Mouse (Mus musculus) heart, adult 2 months (tissue): ENCODE measurements around the gene Rnaseh2b. TPM values are rescaled to one million over a fixed set of nuclear protein-coding genes. Genes with fewer than 3 reads are reported as not detected.

Experiments used
- DNase-seq, 2 experiments: peaks; one replicate each; pipeline ENCODE4 v3.0.0; 2021
- H3K27ac ChIP-seq: fragments of 200-600 bp; 2 replicates; pipeline ENCODE4 v1.8.1; 2022
- H3K27me3 ChIP-seq: fragments of 200-500 bp; 2 replicates; pipeline ENCODE4 v1.6.1; 2012; ENCODE audit warnings: mild to moderate bottlenecking, low read length, inconsistent platforms, mixed read lengths; ENCODE audit not compliant: control insufficient read depth, insufficient read depth
- H3K36me3 ChIP-seq: fragments of 200-500 bp; 2 replicates; pipeline ENCODE4 v1.6.1; 2012; ENCODE audit warnings: low read length, inconsistent platforms; ENCODE audit not compliant: control insufficient read depth, insufficient read depth
- H3K4me1 ChIP-seq: fragments of 200-500 bp; 2 replicates; pipeline ENCODE4 v1.6.1; 2011; ENCODE audit warnings: low read length; ENCODE audit not compliant: control insufficient read depth, insufficient read depth
- H3K4me3 ChIP-seq: fragments of 200-600 bp; 2 replicates; pipeline ENCODE4 v1.8.1; 2022
- H3K79me2 ChIP-seq: fragments of 200-500 bp; replicated peaks from 2 replicates; pipeline ENCODE4 v1.6.1; 2012; ENCODE audit warnings: mild to moderate bottlenecking, inconsistent platforms, low read length, moderate library complexity, mixed read lengths; ENCODE audit not compliant: control insufficient read depth, insufficient read depth
- H3K9ac ChIP-seq: fragments of 200-500 bp; 2 replicates; pipeline ENCODE4 v1.6.1; 2012; ENCODE audit warnings: low read depth, mild to moderate bottlenecking, control low read depth, inconsistent platforms, low read length, mixed read lengths
- CTCF ChIP-seq: fragments of 200-600 bp; IDR thresholded peaks from 2 replicates; pipeline ENCODE4 v1.8.1; 2022; ENCODE audit warnings: antibody characterized with exemption, mild to moderate bottlenecking, moderate library complexity
- EP300 ChIP-seq: fragments of 200-500 bp; IDR thresholded peaks from 2 replicates; pipeline ENCODE4 v1.6.1; 2011; ENCODE audit warnings: low read depth, low read length, control low read depth; ENCODE audit not compliant: insufficient read depth
- POLR2A ChIP-seq: fragments of 200-500 bp; IDR thresholded peaks from 2 replicates; pipeline ENCODE4 v1.6.1; 2011; ENCODE audit warnings: mild to moderate bottlenecking, low read depth, low read length, control low read depth; ENCODE audit not compliant: insufficient read depth
- WGBS: fragments of 180-500 bp; shearing (Covaris S2); methylation state at CpG from one replicate; pipeline ENCODE4 v1.1.7; 2018; 5-methylcytosine and 5-hydroxymethylcytosine counted together
- intact Hi-C: fragments of 180-260 bp; cut with DNase I; formaldehyde crosslinking; loops from one replicate; pipeline ENCODE4 v1.15.1; 2025
- polyA plus RNA-seq: library from polyadenylated mRNA; depleted of rRNA; stranded (reverse); fragments of >200 nt; gene quantifications from 2 replicates; pipeline ENCODE4 v1.2.3, GENCODE M21; 2012
- total RNA-seq, 2 experiments: library from RNA; stranded (reverse); gene quantifications; 2 replicates each; pipeline ENCODE4 v1.2.3; 2021

The Rnaseh2b gene
- total and polyA plus RNA-seq, 3 experiments = 3.3 to 9.8 (median 9.3) TPM

- no peaks in the 10 kb centered on the region for H3K4me1 ChIP-seq
- WGBS = 94% methylated on average over 1 of the region's 1 CpGs
- intact Hi-C loops = no loop called here
Observed at GRCm38 (mm10) chr14:62298808-62299207, 6.4 kb downstream of the Rnaseh2b start.

GRCm38 (mm10) chr14:62300031-62300430 lies 7.6 kb downstream of the Rnaseh2b start:
- TF ChIP-seq POLR2A (no peak), EP300 (no peak)
- no peaks in the 10 kb centered on the region for H3K36me3 ChIP-seq
- no peak overlapping the region for H3K4me3 ChIP-seq
- intact Hi-C loops = no loop called here
- no peak overlapping the region for H3K27ac ChIP-seq
- 51% methylated on average over 3 of the region's 3 CpGs for WGBS
- no peak for DNase-seq
- no peaks in the 10 kb centered on the region for H3K4me1 ChIP-seq
- no peaks in the 10 kb centered on the region for H3K79me2 ChIP-seq
- no peaks in the 10 kb centered on the region for H3K27me3 ChIP-seq
- no peak overlapping the region for H3K9ac ChIP-seq

More at GRCm38 (mm10) chr14:62298808-62299207, 6.4 kb downstream of the Rnaseh2b start:
- no peak overlapping the region for H3K9ac ChIP-seq
- no peaks in the 10 kb centered on the region for H3K79me2 ChIP-seq
- no peak for DNase-seq
- no peaks in the 10 kb centered on the region for H3K27me3 ChIP-seq
- H3K4me3 ChIP-seq = no peak overlapping the region
- no peaks in the 10 kb centered on the region for H3K36me3 ChIP-seq
- TF ChIP-seq EP300 (no peak), CTCF (no peak), POLR2A (no peak)
- no peak overlapping the region for H3K27ac ChIP-seq

DNA sequence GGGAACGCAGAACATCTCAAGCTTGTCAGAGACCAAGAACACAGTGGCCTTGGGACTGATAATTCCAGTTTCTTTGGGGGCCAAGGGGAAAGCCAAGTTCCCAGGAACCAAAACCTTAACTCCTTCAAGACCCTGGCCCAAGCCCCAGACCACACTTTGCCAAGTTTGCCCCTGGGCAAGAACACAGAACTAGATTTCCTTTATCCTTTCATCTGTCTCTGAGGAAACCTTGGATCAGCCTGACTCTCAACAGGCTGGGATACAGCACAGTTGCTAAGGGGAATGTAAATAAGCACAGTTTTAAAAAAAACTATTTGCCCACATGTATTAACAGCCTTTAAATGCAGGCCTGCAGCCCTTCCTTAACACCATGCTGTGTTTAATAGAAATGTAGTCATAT lies 15.2 kb downstream of the Rnaseh2b start:
- Histone ChIP-seq H3K27ac (no peak overlapping the region), H3K79me2 (no peaks in the 10 kb centered on the region), H3K4me3 (no peak overlapping the region), H3K4me1 (no peaks in the 10 kb centered on the region), H3K27me3 (no peaks in the 10 kb centered on the region), H3K9ac (no peak overlapping the region), H3K36me3 (no peaks in the 10 kb centered on the region)
- TF ChIP-seq CTCF (no peak), POLR2A (no peak), EP300 (no peak)
- intact Hi-C loops = no loop called here
- no peak for DNase-seq
- WGBS = 77% methylated on average over 1 of the region's 1 CpGs

DNA sequence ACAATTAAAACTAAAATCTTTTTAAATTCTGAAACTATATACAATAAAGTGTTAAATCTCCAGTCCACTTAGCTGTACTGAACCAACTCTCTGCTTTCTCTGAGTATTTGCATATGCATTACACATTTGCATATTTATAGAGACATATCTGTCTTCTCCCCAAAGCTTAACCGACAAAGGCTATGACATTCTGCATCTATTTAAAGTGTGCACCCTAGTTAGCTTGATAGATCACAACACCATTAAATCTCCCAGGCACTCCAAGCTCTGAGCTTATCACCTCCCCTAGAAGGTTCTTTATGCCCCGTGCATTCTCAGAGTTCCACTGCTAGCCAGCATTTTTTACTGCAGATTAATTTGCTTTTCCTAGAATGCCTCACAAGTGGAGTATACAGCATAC lies 16.6 kb downstream of the Rnaseh2b start:
- no peak overlapping the region for H3K4me3 ChIP-seq
- WGBS = 39% methylated on average over 2 of the region's 2 CpGs
- intact Hi-C loops = no loop called here
- no peaks in the 10 kb centered on the region for H3K4me1 ChIP-seq
- no peaks in the 10 kb centered on the region for H3K36me3 ChIP-seq
- H3K27me3 ChIP-seq = no peaks in the 10 kb centered on the region
- DNase-seq = no peak
- H3K9ac ChIP-seq = no peak overlapping the region
- TF ChIP-seq POLR2A (no peak), CTCF (no peak), EP300 (no peak)
- H3K27ac ChIP-seq = no peak overlapping the region
- no peaks in the 10 kb centered on the region for H3K79me2 ChIP-seq

- WGBS = 86% methylated on average over 1 of the region's 1 CpGs
- H3K36me3 ChIP-seq = no peaks in the 10 kb centered on the region
- H3K9ac ChIP-seq = no peak overlapping the region
- intact Hi-C loops = no loop called here
- no peaks in the 10 kb centered on the region for H3K79me2 ChIP-seq
- H3K4me1 ChIP-seq = no peaks in the 10 kb centered on the region
- H3K27me3 ChIP-seq = no peaks in the 10 kb centered on the region
- TF ChIP-seq EP300 (no peak), POLR2A (no peak), CTCF (no peak)
- DNase-seq = no peak
- no peak overlapping the region for H3K4me3 ChIP-seq
- H3K27ac ChIP-seq = no peak overlapping the region
Observed at GRCm38 (mm10) chr14:62311672-62312071, 19.3 kb downstream of the Rnaseh2b start.

GRCm38 (mm10) chr14:62322581-62323344 lies 30.4 kb downstream of the Rnaseh2b start:
- WGBS = 57% methylated on average over 6 of the region's 6 CpGs
- Histone ChIP-seq H3K27me3 (no peaks in the 10 kb centered on the region), H3K4me1 (no peaks in the 10 kb centered on the region), H3K36me3 (no peaks in the 10 kb centered on the region), H3K9ac (no peak overlapping the region), H3K79me2 (no peaks in the 10 kb centered on the region), H3K4me3 (no peak overlapping the region), H3K27ac (no peak overlapping the region)
- DNase-seq = peak in 1 of 2 experiments; percentile 8
- TF ChIP-seq CTCF = no peak
- no peak for TF ChIP-seq POLR2A
- TF ChIP-seq EP300 = no peak
- intact Hi-C loops = no loop called here
